Mouse (Mus musculus) bone marrow, adult 2 months (tissue): ENCODE measurements around the gene Slc5a2.

ENCODE experiments used
- CTCF ChIP-seq: fragments of 200-500 bp; IDR thresholded peaks from 2 replicates; pipeline ENCODE4 v1.5.1; 2011; ENCODE audit warnings: low read length, control low read depth; ENCODE audit not compliant: control insufficient read depth, insufficient read depth
- POLR2A ChIP-seq: fragments of 200-500 bp; IDR thresholded peaks from 2 replicates; pipeline ENCODE4 v1.6.1; 2011; ENCODE audit warnings: low read depth, mild to moderate bottlenecking, control low read depth, low read length, borderline replicate concordance; ENCODE audit not compliant: control insufficient read depth

DNA sequence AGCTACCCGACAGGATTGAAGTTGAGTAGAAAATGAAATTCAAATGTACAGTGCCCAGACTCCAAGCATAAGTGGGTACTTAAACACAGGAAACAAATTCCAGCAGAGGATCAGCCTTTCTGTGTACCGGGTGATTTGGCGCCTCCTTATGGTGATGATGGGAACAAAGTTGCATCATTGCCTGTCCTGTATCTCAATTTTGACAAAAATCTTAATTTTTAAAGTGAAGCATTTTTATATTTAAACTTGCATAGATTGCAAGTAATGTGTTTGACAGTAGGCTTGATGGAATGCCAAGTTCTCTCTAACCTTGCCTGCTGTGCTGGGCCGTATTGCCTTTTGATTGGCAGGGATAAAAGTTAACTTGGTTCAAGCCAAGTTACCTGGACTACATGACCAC lies 26.5 kb upstream of the Slc5a2 start:
- TF ChIP-seq POLR2A (no peak), CTCF (0 out of 2 replicates have a peak, but pooled peaks have one; percentile 18)
